Mouse (Mus musculus) stomach, embryonic 14.5 days (tissue): Measurements from ENCODE around the gene Slc32a1. TPM values are rescaled to one million over a fixed set of nuclear protein-coding genes. Genes with fewer than 3 reads are reported as not detected.

Source experiments
- ATAC-seq: fragments of 200-750 bp; cut with Nextera tagmentation; 2 replicates; pipeline ENCODE4 v1.8.0; 2017; ENCODE audit warnings: low read depth, moderate TSS enrichment; ENCODE audit not compliant: insufficient number of reproducible peaks, insufficient read depth, low FRiP score
- H3K27ac ChIP-seq: fragments of 300-500 bp; sonication (generic); 2 replicates; pipeline ENCODE4 v1.5.1; 2014; ENCODE audit warnings: mild to moderate bottlenecking, low read length, moderate library complexity, mixed read lengths
- H3K27me3 ChIP-seq: fragments of 300-500 bp; sonication (generic); 2 replicates; pipeline ENCODE4 v1.6.1; 2014; ENCODE audit warnings: low read length, control low read depth, mixed read lengths; ENCODE audit not compliant: control insufficient read depth, insufficient read depth
- H3K36me3 ChIP-seq: fragments of 300-500 bp; sonication (generic); 2 replicates; pipeline ENCODE4 v1.6.1; 2014; ENCODE audit warnings: mild to moderate bottlenecking, control low read depth, low read length, moderate library complexity, mixed read lengths; ENCODE audit not compliant: control insufficient read depth, insufficient read depth
- H3K4me1 ChIP-seq: fragments of 300-500 bp; sonication (generic); 2 replicates; pipeline ENCODE4 v1.6.1; 2014; ENCODE audit warnings: low read length, control low read depth, mixed read lengths; ENCODE audit not compliant: control insufficient read depth, insufficient read depth
- H3K4me2 ChIP-seq: fragments of 300-500 bp; sonication (generic); replicated peaks from 2 replicates; pipeline ENCODE4 v1.6.1; 2014; ENCODE audit warnings: low read depth, low read length, control low read depth
- H3K4me3 ChIP-seq: fragments of 300-500 bp; sonication (generic); 2 replicates; pipeline ENCODE4 v1.5.1; 2014; ENCODE audit warnings: low read depth, low read length, control low read depth
- H3K9ac ChIP-seq: fragments of 300-500 bp; sonication (generic); replicated peaks from 2 replicates; pipeline ENCODE4 v1.6.1; 2014; ENCODE audit warnings: low read depth, mild to moderate bottlenecking, control low read depth, low read length, moderate library complexity, mixed read lengths
- H3K9me3 ChIP-seq: fragments of 300-500 bp; sonication (generic); 2 replicates; pipeline ENCODE4 v1.6.1; 2016; ENCODE audit warnings: low read depth, low read length, control low read depth; ENCODE audit not compliant: control insufficient read depth
- WGBS: fragments of 180-500 bp; shearing (Covaris S2); extraction: QIAGEN DNeasy Blood & Tissue Kit; methylation state at CpG from one replicate; pipeline ENCODE4 v1.1.7; 2014; 5-methylcytosine and 5-hydroxymethylcytosine counted together
- polyA plus RNA-seq: library from polyadenylated mRNA; unstranded; fragments of >200 nt; fragmentation: Nextera tagmentation; extraction: Ambion mirVana; gene quantifications from 2 replicates; pipeline ENCODE4 v1.2.1, GENCODE M21; 2014

Gene Slc32a1
- polyA plus RNA-seq, 1 experiment from 2014 or later = not detected

GRCm38 (mm10) chr2:158590495-158590894, 20.1 kb upstream of the Slc32a1 start:
- Histone ChIP-seq H3K36me3 (no peaks in the 10 kb centered on the region), H3K4me2 (no peak overlapping the region), H3K9me3 (no peaks in the 10 kb centered on the region), H3K4me1 (no peaks in the 10 kb centered on the region), H3K4me3 (no peak overlapping the region), H3K27ac (no peak overlapping the region), H3K27me3 (no peaks in the 10 kb centered on the region), H3K9ac (no peak overlapping the region)
- WGBS = 61% methylated on average over 3 of the region's 3 CpGs
- ATAC-seq = no peak

- Histone ChIP-seq H3K9me3 (no peaks in the 10 kb centered on the region), H3K9ac (no peak overlapping the region), H3K27me3 (no peaks in the 10 kb centered on the region), H3K4me3 (no peak overlapping the region), H3K27ac (no peak overlapping the region), H3K36me3 (no peaks in the 10 kb centered on the region), H3K4me1 (no peaks in the 10 kb centered on the region), H3K4me2 (no peak overlapping the region)
- no peak; the same call in 1 of the 2 replicates for ATAC-seq
- 36% methylated on average over 5 of the region's 5 CpGs for WGBS
Measured at GRCm38 (mm10) chr2:158591286-158591685, 19.3 kb upstream of the Slc32a1 start.

- Histone ChIP-seq H3K4me3 (no peak overlapping the region), H3K4me2 (no peak overlapping the region), H3K27me3 (no peaks in the 10 kb centered on the region), H3K9me3 (no peaks in the 10 kb centered on the region), H3K9ac (no peak overlapping the region), H3K27ac (no peak overlapping the region), H3K36me3 (no peaks in the 10 kb centered on the region), H3K4me1 (no peaks in the 10 kb centered on the region)
- 79% methylated on average over 4 of the region's 4 CpGs for WGBS
- ATAC-seq = no peak
Measured at GRCm38 (mm10) chr2:158593371-158593770, 17.2 kb upstream of the Slc32a1 start.

- Histone ChIP-seq H3K27ac (no peak overlapping the region), H3K36me3 (no peaks in the 10 kb centered on the region), H3K9ac (no peak overlapping the region), H3K9me3 (no peaks in the 10 kb centered on the region), H3K4me3 (no peak overlapping the region), H3K4me1 (no peaks in the 10 kb centered on the region), H3K4me2 (no peak overlapping the region), H3K27me3 (no peaks in the 10 kb centered on the region; the same call in 1 of the 2 replicates)
- WGBS = 2% methylated on average over 12 of the region's 12 CpGs
- ATAC-seq = no peak
Measured at GRCm38 (mm10) chr2:158595103-158595502, 15.5 kb upstream of the Slc32a1 start.

- 38% methylated on average over 7 of the region's 7 CpGs for WGBS
- no peak overlapping the region for H3K4me3 ChIP-seq
Measured at GRCm38 (mm10) chr2:158595577-158595976, 15.0 kb upstream of the Slc32a1 start.

GRCm38 (mm10) chr2:158596803-158597202, 13.8 kb upstream of the Slc32a1 start:
- Histone ChIP-seq H3K36me3 (no peaks in the 10 kb centered on the region), H3K9ac (no peak overlapping the region), H3K27me3 (no peaks in the 10 kb centered on the region; the same call in 1 of the 2 replicates), H3K9me3 (no peaks in the 10 kb centered on the region), H3K4me1 (no peaks in the 10 kb centered on the region), H3K27ac (no peak overlapping the region), H3K4me3 (no peak overlapping the region), H3K4me2 (no peak overlapping the region)
- no peak for ATAC-seq
- 48% methylated on average over 1 of the region's 1 CpGs for WGBS

More at GRCm38 (mm10) chr2:158595577-158595976, 15.0 kb upstream of the Slc32a1 start:
- Histone ChIP-seq H3K4me2 (no peak overlapping the region), H3K9me3 (no peaks in the 10 kb centered on the region), H3K27me3 (no peaks in the 10 kb centered on the region; the same call in 1 of the 2 replicates), H3K4me1 (no peaks in the 10 kb centered on the region), H3K27ac (no peak overlapping the region), H3K36me3 (no peaks in the 10 kb centered on the region), H3K9ac (no peak overlapping the region)
- ATAC-seq = no peak

- Histone ChIP-seq H3K4me3 (no peak overlapping the region), H3K4me2 (no peak overlapping the region), H3K9ac (no peak overlapping the region), H3K27ac (no peak overlapping the region), H3K9me3 (no peaks in the 10 kb centered on the region), H3K27me3 (peaks cover 3% of the 10 kb centered on the region; the same call in 1 of the 2 replicates), H3K4me1 (no peaks in the 10 kb centered on the region), H3K36me3 (no peaks in the 10 kb centered on the region)
- WGBS = 23% methylated on average over 3 of the region's 3 CpGs
- ATAC-seq = no peak
Measured at GRCm38 (mm10) chr2:158600517-158600916, 10.1 kb upstream of the Slc32a1 start.

- no peak overlapping the region for H3K27ac ChIP-seq
- no peaks in the 10 kb centered on the region for H3K9me3 ChIP-seq
- no peaks in the 10 kb centered on the region for H3K4me1 ChIP-seq
- no peak overlapping the region for H3K4me2 ChIP-seq
- H3K9ac ChIP-seq = no peak overlapping the region
- 83% methylated on average over 1 of the region's 1 CpGs for WGBS
- no peak for ATAC-seq
- H3K27me3 ChIP-seq = peaks cover 6% of the 10 kb centered on the region; the same call in 1 of the 2 replicates
- no peaks in the 10 kb centered on the region for H3K36me3 ChIP-seq
- H3K4me3 ChIP-seq = no peak overlapping the region
Measured at GRCm38 (mm10) chr2:158601326-158601725, 9.2 kb upstream of the Slc32a1 start.

GRCm38 (mm10) chr2:158602663-158603062, 7.9 kb upstream of the Slc32a1 start:
- H3K27me3 ChIP-seq = peaks cover 15% of the 10 kb centered on the region; the same call in 1 of the 2 replicates
- H3K4me2 ChIP-seq = no peak overlapping the region
- no peaks in the 10 kb centered on the region for H3K4me1 ChIP-seq
- no peak overlapping the region for H3K27ac ChIP-seq
- H3K4me3 ChIP-seq = no peak overlapping the region
- no peaks in the 10 kb centered on the region for H3K9me3 ChIP-seq
- no peak overlapping the region for H3K9ac ChIP-seq
- ATAC-seq = no peak
- no peaks in the 10 kb centered on the region for H3K36me3 ChIP-seq
- 26% methylated on average over 15 of the region's 15 CpGs for WGBS
